Mouse (Mus musculus) lung, embryonic 14.5 days (tissue): ENCODE results near the gene Pdzd2. TPM values are rescaled to one million over a fixed set of nuclear protein-coding genes. Genes with fewer than 3 reads are reported as not detected.
A peak's percentile ranks its signal among the peaks of the same experiment; 100 is the strongest.

ENCODE experiments used
- ATAC-seq: fragments of 200-750 bp; cut with Nextera tagmentation; 2 replicates; pipeline ENCODE4 v1.8.0; 2017; ENCODE audit warnings: mild to moderate bottlenecking, moderate TSS enrichment, moderate library complexity; ENCODE audit not compliant: insufficient read depth
- DNase-seq: peaks from one replicate; pipeline ENCODE4 v3.0.0-alpha.2; 2015
- H3K27ac ChIP-seq: fragments of 300-500 bp; sonication (generic); 2 replicates; pipeline ENCODE4 v1.5.1; 2014; ENCODE audit warnings: low read depth, mild to moderate bottlenecking, moderate library complexity
- H3K27me3 ChIP-seq: fragments of 300-500 bp; sonication (generic); 2 replicates; pipeline ENCODE4 v1.6.1; 2014; ENCODE audit warnings: low read length, control low read depth; ENCODE audit not compliant: insufficient read depth
- H3K36me3 ChIP-seq: fragments of 300-500 bp; sonication (generic); 2 replicates; pipeline ENCODE4 v1.6.1; 2014; ENCODE audit warnings: control low read depth; ENCODE audit not compliant: insufficient read depth
- H3K4me1 ChIP-seq: fragments of 300-500 bp; sonication (generic); 2 replicates; pipeline ENCODE4 v1.6.1; 2014; ENCODE audit warnings: antibody characterized with exemption, control low read depth; ENCODE audit not compliant: insufficient read depth
- H3K4me2 ChIP-seq: fragments of 300-500 bp; sonication (generic); 2 replicates; pipeline ENCODE4 v1.6.1; 2014; ENCODE audit warnings: mild to moderate bottlenecking
- H3K4me3 ChIP-seq: fragments of 300-500 bp; sonication (generic); 2 replicates; pipeline ENCODE4 v1.5.1; 2014; ENCODE audit warnings: low read depth, low read length
- H3K9ac ChIP-seq: fragments of 300-500 bp; sonication (generic); 2 replicates; pipeline ENCODE4 v1.6.1; 2014
- H3K9me3 ChIP-seq: fragments of 300-500 bp; sonication (generic); 2 replicates; pipeline ENCODE4 v1.6.1; 2016; ENCODE audit warnings: low read depth, low read length, control low read depth
- CTCF ChIP-seq: IDR thresholded peaks from 2 replicates; pipeline ENCODE4 v1.5.1; 2016; ENCODE audit warnings: antibody characterized with exemption, low read depth
- WGBS: fragments of 180-500 bp; shearing (Covaris S2); extraction: QIAGEN DNeasy Blood & Tissue Kit; methylation state at CpG from one replicate; pipeline ENCODE4 v1.1.7; 2014; 5-methylcytosine and 5-hydroxymethylcytosine counted together
- polyA plus RNA-seq: library from polyadenylated mRNA; unstranded; fragments of >200 nt; fragmentation: Nextera tagmentation; extraction: Ambion mirVana; gene quantifications from 2 replicates; pipeline ENCODE4 v1.2.1, GENCODE M21; 2014

Gene Pdzd2
- polyA plus RNA-seq, 1 experiment from 2014 or later, result 24.1 TPM

- Histone ChIP-seq H3K27ac (peak overlapping the region; percentile 58), H3K27me3 (no peaks in the 10 kb centered on the region), H3K4me3 (no peak overlapping the region), H3K9me3 (no peaks in the 10 kb centered on the region), H3K9ac (0 out of 2 replicates have a peak overlapping the region, but pooled peaks have one; percentile 13), H3K4me1 (peaks cover 14% of the 10 kb centered on the region; the same call in 1 of the 2 replicates), H3K4me2 (peak overlapping the region; percentile 41), H3K36me3 (no peaks in the 10 kb centered on the region)
- DNase-seq (peak; percentile 90), ATAC-seq (peak; percentile 81)
- 12% methylated on average over 19 of the region's 19 CpGs for WGBS
- no peak for TF ChIP-seq CTCF
Observed at GRCm38 (mm10) chr15:12433893-12434599, 305.7 kb downstream of the Pdzd2 start.

GRCm38 (mm10) chr15:12432879-12433278 is 306.8 kb downstream of the Pdzd2 start:
- no peaks in the 10 kb centered on the region for H3K27me3 ChIP-seq
- DNase-seq (no peak), ATAC-seq (no peak)
- H3K4me3 ChIP-seq, result no peak overlapping the region
- no peak for TF ChIP-seq CTCF
- H3K9ac ChIP-seq, result no peak overlapping the region
- H3K36me3 ChIP-seq, result no peaks in the 10 kb centered on the region
- H3K4me1 ChIP-seq, result peaks cover 14% of the 10 kb centered on the region; the same call in 1 of the 2 replicates
- H3K4me2 ChIP-seq, result no peak overlapping the region
- no peaks in the 10 kb centered on the region for H3K9me3 ChIP-seq
- H3K27ac ChIP-seq, result no peak overlapping the region

DNA sequence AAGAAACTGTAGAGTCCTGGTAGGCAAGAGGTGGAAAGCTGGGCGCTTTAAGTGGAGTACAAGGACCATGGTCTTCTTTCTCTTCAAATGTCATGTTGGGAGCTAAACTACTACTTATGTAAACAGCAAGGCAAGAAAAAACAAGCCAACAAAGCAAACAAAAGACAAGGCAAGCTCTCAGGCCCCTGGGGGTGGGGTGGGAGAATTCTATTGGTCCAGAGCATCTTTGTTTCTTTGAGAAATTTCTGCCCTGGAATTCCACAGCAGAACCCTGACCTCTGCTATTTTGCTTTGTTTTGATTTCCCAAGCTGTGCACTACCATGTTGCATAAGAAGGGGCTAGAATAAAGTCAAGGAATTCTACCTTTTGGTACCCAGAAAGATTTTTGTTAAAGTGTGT is 307.4 kb downstream of the Pdzd2 start:
- ATAC-seq (no peak), DNase-seq (peak; percentile 46)
- Histone ChIP-seq H3K4me1 (peaks cover 14% of the 10 kb centered on the region; the same call in 1 of the 2 replicates), H3K36me3 (no peaks in the 10 kb centered on the region), H3K4me3 (no peak overlapping the region), H3K27ac (no peak overlapping the region), H3K4me2 (no peak overlapping the region), H3K27me3 (no peaks in the 10 kb centered on the region), H3K9ac (no peak overlapping the region), H3K9me3 (no peaks in the 10 kb centered on the region)
- 78% methylated on average over 1 of the region's 1 CpGs for whole genome bisulfite sequencing
- no peak for TF ChIP-seq CTCF

GRCm38 (mm10) chr15:12431684-12432083 is 308.0 kb downstream of the Pdzd2 start:
- 39% methylated on average over 7 of the region's 7 CpGs for WGBS
- peaks cover 14% of the 10 kb centered on the region; the same call in 1 of the 2 replicates for H3K4me1 ChIP-seq
- H3K36me3 ChIP-seq, result no peaks in the 10 kb centered on the region
- no peak overlapping the region for H3K4me3 ChIP-seq
- no peak overlapping the region for H3K4me2 ChIP-seq
- H3K9me3 ChIP-seq, result no peaks in the 10 kb centered on the region
- H3K27ac ChIP-seq, result no peak overlapping the region
- H3K27me3 ChIP-seq, result no peaks in the 10 kb centered on the region
- ATAC-seq (no peak), DNase-seq (no peak)
- no peak for TF ChIP-seq CTCF
- no peak overlapping the region for H3K9ac ChIP-seq

DNA sequence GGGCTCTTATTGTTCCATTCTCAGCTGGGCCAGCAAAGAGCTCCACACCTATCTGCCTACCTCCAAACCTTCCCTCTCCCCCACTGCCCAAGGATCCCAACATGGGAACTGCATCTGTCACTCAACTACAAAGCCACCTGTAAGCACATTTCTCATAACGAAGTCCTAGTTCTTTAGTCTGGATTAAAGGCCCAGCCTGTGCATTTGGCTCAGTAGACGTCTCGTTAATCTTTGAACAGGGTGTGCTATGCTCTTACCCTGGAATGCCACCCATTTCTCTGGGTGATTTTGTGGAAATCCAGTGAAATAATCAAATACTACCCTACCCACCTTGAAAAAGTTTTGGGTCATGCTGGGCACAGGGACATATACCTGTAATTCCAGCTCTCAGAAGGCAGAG is 308.5 kb downstream of the Pdzd2 start:
- 81% methylated on average over 3 of the region's 3 CpGs for WGBS
- H3K4me2 ChIP-seq, result no peak overlapping the region
- H3K36me3 ChIP-seq, result no peaks in the 10 kb centered on the region
- ATAC-seq, result no peak
- no peaks in the 10 kb centered on the region for H3K9me3 ChIP-seq
- no peaks in the 10 kb centered on the region for H3K27me3 ChIP-seq
- no peak for TF ChIP-seq CTCF
- no peak overlapping the region for H3K27ac ChIP-seq
- H3K4me3 ChIP-seq, result no peak overlapping the region
- H3K4me1 ChIP-seq, result peaks cover 14% of the 10 kb centered on the region; the same call in 1 of the 2 replicates
- no peak overlapping the region for H3K9ac ChIP-seq
- DNase-seq, result no peak

DNA sequence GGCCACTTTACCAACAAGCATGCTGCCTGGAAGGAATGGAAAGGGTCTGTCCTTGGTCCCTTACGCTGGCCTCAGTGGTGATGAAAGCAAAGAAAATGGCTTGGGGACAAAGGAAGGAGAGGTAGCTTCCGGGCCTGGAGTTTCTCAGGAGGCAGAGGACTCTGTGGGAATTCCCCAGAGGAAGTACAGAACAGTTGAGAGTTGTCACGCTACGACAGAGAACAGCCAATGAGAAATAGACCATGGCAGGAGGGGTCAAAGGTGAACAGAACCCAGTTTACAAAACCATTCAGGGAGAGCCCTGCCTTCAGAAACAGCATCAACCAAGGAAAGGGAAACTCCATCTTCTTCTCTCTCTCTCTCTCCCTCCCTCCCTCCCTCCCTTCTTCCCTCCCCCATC is 309.1 kb downstream of the Pdzd2 start:
- ATAC-seq, result no peak
- Histone ChIP-seq H3K4me1 (peaks cover 14% of the 10 kb centered on the region; the same call in 1 of the 2 replicates), H3K9ac (no peak overlapping the region), H3K27ac (no peak overlapping the region), H3K4me2 (no peak overlapping the region), H3K4me3 (no peak overlapping the region), H3K9me3 (no peaks in the 10 kb centered on the region), H3K36me3 (no peaks in the 10 kb centered on the region), H3K27me3 (no peaks in the 10 kb centered on the region)
- 56% methylated on average over 4 of the region's 4 CpGs for WGBS
- DNase-seq, result no peak
- TF ChIP-seq CTCF, result no peak

GRCm38 (mm10) chr15:12429572-12430431 is 309.9 kb downstream of the Pdzd2 start:
- H3K4me1 ChIP-seq, result peaks cover 12% of the 10 kb centered on the region; the same call in 1 of the 2 replicates

More at GRCm38 (mm10) chr15:12429572-12430431, 309.9 kb downstream of the Pdzd2 start:
- Histone ChIP-seq H3K27ac (no peak overlapping the region), H3K4me3 (no peak overlapping the region), H3K4me2 (no peak overlapping the region), H3K9me3 (no peaks in the 10 kb centered on the region), H3K27me3 (no peaks in the 10 kb centered on the region), H3K9ac (no peak overlapping the region), H3K36me3 (no peaks in the 10 kb centered on the region)
- no peak for TF ChIP-seq CTCF
- 65% methylated on average over 7 of the region's 7 CpGs for WGBS
- DNase-seq, result no peak
- ATAC-seq, result no peak
